Mouse (Mus musculus): ENCODE measurements around the gene Runx2.

The Runx2 gene

DNA sequence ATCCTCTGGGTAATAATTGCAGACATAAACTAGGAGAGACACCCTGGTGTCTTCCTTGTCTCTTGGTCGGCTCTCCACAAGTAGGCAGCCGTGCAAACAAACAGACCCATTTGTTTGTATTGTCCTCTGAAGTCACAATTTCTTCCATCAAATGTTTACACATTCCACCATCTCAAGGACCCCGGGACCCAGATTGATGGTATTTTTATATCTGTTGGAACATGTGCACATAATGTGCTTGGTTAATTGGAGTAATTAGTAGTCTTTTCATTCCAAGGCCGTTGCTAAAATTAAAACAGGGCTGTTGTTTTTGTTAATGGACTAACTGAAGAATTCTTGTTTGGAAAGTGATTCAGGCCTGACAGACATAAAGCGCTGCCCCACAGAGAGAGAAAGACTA is 236.8 kb downstream of the Runx2 start:
- DNase-seq: no peak

DNA sequence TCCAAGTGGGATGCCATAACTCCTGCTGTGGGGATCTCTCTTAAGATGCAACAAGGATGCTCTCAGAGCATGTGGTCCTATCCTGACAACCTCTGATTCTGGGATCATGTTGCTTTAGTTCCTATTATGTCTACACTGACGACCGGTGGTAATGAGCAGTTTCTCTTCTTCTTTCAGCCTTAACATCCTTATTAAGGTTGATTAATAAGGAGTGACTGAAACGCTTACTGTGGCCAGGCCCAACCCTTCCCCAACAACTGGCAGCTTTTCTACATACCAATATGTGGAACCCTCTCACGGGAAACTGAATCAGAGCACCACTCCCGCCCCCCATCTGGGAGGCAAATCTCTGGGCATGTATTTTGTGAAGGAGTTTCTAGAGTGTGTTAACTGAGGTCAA is 243.7 kb downstream of the Runx2 start:
- no peak for DNase-seq

DNA sequence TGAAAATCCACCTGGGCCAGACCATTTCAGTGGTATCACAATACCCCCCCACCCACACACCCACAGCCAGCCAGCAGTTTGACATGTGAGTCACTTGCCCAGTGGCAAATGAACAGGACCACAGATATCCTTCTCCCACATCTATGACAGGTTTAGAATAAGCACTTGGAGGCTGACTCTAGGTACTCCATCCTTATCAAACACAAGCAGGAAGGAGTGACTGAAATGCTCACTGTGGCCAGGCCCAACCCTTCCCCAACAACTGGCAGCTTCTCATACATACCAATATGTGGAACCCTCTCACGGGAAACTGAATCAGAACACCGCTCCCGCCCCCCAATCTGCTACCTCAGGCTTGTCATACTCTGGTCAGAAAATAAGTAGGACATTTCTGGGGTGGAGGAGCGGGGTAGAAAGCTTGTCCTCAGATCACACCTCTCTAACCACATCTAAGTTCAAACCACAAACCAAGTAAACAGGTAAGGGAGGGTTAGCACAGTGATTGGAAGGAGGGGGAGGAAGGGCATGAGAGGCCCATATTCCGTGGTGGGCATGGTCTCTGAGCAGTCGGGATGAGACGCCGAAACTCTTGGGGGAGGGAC is 245.5 kb downstream of the Runx2 start:
- no peak for DNase-seq

DNA sequence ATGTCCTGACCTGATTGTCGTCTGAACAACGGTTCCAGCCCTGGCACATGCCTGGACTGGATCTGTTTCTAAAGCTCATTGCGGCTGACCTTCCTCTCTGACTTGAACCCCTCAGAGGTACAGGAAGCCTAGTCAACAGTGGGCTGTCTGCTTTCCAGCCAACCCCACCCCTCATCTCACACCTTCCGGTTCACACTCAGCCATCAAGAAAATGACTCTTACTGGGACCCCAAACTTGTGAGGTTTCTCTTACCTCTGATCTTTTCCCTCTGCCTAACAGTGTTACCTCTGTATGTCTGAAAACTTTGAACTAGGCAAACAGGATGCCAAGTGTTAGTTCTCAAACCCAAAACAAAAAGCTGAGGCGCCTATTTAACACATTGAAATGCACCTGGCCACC is 247.6 kb downstream of the Runx2 start:
- DNase-seq: no peak

DNA sequence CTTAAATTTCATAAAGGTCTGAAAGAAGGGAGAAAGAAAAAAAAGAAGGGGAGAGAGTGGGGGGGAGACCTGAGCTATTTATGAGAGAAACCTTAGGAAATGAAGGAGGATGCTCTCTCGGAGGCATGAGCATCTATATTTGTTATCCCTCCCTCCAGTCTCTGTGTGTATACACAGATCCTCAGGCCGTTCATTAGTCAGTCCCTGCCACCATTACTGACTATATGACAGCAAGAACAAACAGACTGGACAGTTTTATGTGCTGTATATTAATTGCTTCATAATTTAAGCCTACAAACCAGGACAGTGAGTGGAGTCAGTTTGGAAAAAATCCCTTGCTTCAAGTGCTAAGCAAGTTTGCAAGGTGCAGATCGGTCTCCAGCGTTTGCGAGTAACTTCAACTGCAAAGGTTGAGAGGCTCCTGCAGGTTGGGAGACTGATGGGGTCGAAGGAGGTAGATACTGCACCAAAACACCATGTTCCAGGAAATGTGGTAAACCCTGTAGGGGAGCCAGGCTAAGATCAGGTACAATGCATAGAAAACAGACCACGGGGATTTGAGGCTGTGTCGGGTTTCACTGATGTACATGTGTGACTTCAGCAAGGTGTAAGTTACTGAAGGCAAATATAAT is 248.6 kb downstream of the Runx2 start:
- no peak for DNase-seq

DNA sequence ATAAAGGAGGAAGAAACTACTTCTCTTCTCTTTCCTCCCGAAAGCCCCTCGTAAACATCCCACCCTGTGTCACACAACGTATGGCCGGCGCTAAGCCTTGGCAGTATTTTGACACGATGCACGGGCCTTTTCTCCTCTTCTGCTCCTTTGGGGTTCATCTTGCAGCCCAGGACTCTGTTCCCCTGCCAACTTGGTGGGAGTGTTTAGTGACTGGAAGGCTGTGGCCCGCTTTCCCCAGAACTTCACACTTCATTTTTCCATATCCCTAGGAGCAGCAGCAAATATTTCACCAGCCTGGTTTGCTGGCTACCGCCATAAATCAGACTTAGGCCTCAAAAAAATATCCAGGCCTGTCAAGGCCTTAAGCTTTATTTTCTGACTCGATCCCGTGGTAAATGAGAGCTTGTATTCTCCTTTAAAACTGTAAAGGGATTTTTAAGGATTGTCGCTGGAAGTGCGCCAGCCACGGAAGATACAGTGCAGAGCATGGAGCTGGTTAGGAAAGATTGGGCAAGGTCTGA is 249.2 kb downstream of the Runx2 start:
- DNase-seq: no peak

DNA sequence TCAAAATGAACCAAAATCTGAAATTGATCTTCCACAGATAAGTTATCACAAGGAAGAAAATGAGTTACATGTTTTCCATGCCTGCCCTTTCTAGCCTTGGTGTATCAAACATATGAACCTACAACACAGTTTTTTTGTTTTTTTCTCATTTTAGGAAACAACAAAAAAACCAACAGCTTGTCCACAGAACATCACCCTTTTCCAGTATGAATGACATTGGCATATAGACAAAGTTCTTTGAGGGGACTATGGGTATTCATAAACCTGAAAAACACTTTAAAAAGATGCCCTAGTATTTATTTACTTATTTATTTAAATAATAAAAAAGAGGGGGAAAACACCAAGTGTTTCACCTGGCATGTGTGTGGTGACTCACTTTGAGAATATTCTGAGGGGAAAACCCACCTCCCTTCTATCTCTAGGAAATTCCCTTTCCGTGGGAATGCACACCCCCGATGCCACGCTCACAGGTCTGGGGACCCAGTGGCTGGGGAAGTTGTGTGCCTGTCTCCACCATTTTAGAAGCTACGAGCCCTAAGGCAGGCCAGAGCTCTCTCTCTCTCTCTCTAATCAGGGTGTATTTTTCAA is 249.9 kb downstream of the Runx2 start:
- DNase-seq: no peak

DNA sequence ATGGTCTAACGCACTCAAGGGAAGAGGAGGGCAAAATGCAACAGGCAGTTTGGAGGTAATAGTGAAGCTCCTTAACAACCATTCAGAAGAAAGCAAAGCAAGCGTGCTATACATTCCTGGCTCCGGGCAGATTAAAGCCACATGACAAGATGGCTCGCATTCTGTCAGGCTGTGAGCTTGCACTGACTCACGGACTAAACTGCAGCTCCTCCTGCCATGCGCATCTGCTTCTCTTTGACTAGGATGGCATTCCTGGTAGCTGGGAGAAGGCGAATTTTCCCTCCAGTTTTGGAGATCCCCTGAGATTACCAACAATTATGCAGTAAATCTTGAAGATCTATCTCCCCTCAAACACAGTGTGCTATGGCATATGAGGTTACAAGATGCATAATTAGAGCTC is 254.6 kb downstream of the Runx2 start:
- no peak for DNase-seq

DNA sequence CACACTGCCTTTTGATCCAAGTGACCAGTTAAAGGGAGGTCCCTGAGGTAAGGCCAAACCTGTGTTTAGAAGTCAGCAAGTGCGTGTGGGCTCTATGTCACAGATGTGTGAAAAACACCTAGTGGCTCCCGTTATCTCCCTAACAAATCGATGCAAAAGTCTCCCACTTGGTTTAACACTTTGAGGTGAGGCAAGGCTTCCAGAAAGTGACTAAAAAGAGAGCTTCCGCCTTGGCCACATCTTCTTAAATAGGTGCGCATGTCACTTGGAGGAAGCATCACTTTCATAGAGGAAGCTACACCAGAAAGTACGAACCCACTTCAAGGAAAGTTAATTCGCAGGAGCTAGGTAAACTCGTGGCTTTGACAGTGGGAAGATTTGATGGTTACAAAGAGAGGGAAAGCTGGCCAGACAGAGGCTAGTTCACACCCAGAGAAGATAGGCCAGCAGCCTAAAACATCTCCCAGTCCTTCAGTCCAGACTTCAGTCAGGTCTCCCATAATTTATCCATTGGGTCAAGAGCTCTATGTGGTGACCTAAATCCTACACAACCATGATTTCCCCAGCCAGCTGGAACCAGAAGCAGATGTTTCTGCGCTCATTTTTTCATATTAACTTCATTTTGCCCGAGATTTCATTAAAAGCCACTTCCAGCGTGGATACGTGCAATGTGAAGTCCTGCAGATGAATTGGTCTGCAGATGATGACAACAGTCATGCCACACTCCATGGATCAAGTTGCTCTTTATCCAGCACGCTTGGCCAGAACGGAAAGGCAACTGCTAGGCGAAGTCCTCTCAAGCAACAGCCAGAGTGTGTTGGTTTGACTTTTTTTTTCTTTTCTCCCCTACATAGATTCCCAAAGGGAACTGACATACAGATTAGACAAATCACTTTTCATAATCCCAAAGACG is 257.1 kb downstream of the Runx2 start:
- DNase-seq: no peak

DNA sequence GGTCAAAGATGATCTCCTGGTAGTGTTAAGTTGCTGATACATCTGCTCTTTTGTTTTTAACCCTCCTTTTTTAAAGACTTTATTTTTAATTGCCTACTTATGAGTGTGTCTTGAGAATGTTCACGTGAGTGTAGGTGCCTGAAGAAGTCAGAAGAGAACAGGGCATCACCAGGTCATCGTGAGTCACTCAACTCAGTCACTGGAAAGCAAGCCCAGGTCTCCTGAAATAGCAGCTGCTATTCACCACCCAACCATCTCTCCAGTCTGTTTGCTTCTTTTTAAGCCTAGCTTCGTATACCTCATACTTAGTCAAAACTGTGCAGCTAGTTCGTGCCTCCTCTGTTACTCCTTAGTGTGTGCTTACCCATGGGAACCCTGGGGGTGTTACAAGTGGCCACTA is 259.7 kb downstream of the Runx2 start:
- no peak for DNase-seq

DNA sequence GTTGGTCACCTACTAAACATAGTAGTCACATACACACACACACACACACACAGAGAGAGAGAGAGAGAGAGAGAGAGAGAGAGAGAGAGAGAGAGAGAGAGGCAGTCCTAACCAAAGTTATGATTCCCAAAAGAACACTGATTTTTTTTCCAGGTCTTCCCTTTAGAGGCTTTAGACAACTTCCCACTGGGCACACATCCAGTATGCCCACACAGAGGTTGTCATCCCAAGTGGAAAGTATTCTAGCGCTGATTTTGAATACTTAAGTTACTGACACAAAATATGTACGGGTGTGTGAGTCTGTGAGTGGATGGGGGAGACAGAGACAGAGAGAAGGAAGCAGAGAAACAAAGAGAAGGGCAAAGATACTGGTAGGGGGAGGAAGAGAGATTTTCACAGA is 265.0 kb downstream of the Runx2 start:
- no peak for DNase-seq

DNA sequence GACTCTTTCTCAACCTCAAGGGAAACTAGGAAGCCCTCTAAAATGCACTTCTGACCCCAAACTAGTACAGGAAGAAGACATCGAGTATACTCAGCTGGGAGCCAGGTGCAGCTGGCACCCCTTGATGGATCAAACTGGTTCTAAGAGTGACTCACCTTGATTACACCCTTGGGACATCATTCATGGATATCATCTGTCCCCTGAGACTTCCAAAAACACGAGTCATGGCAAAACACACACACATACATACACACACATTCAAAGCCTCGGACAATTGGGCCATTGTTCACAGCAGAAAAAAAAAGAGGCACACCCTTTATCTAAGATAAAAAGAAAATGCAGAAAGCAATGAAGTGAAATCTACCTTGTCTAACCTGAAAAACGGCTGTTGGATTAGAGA is 266.7 kb downstream of the Runx2 start:
- no peak for DNase-seq

DNA sequence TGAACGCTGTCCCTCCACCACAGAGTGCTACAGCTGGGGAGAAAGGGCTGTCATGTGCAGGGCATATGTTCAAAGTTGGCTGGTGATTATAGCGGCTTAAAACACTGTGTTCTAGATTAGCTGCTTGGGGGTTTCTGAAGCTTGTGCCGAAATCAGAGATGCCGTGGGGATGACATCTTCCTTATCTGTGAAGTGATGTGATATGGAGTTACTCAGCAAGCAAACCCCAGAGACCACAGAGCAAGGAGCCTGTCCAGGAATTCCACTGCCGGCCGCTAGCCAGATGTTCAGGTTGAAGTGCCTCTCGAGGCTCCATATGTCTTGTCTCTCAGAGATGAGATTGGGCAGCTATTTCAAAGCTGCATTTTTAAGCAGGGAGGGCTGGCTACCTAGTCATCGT is 267.8 kb downstream of the Runx2 start:
- no peak for DNase-seq

DNA sequence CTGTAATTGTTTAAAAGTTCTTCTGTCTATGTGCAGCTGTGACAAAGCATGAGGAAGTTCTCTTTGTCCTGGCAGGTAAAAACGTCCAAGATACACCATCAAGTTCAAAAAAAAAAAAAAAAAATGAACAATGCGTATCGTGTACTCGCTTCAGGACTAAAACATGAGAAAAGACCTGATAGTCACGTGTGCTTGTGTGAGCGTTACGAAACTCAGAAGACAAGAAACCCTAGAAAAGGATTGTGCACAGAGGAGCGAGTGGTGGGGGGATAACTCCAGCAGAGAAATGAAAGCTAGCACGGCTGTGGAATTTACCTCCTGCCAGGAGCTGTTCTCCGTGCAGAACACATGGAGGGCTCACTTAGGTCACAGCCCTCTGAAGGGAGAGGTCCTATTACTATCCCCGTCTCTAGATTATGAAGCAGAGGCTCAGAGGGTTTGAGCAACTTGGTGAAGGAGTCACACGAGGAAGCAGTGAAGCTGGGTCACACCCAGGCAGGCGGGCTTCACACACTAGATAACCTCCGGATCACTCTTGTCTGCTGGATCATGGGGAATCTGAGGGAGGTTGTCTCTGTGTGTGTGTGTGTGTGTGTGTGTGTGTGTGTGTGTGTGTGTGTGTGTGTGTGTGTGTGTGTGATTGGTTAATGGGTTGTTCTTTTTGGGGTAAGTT is 269.3 kb downstream of the Runx2 start:
- DNase-seq: no peak

DNA sequence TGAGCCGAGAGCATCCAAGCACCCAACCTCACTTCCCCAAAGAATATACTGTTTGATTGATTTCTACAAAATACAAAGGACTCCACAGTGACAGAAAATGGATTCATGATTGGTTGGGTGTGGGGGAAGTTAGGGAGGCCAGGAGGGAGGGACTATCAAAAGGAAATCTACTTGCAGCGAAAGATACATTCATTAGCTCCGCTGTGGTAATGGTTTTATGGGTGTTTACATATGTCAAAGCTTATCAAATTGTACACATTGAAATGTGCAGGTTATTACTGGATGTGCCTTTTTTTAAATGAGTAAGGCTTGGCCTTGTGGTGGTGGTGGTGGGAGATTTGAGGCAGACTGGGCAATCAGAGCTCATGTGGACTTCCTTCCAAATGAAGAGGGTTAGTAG is 271.9 kb downstream of the Runx2 start:
- DNase-seq: no peak

DNA sequence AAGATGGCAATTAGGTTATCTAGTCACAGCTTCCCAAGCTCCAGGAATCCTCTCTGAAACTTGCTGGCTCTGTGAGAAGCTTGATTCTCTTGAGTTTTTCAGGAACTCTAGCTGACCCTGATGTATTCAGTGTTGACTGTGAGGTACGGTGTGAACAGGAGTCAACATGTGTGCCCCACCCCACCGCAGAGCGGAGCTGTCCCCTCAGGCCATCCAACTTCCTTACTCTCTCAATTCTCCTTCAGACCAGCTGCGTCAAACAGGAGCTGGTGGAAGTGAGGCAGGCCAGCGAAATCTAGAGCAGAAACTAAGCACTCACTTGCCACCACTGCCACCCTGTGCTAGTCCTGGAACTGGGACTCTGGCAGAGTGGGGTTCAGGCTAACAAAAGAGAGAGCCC is 273.9 kb downstream of the Runx2 start:
- DNase-seq: no peak

DNA sequence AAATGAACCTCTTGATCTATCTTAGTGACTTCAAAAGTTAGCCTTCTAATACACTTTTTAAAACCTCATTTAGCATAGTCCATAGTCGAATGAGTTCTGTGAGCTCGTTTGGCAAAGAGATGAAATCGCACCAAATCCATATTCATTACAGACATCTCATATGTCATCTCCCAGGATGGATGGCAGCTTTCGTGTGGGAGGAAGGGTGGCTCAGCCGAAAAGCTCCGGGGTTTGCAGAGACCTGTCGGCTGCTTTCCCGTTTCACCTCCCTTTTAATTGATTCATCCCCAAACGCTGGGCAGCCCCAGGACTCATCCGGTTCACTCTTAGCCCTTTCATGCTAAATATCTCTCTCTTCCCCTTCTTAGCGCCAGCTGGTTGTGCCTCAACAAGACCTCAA is 275.7 kb downstream of the Runx2 start:
- no peak for DNase-seq

DNA sequence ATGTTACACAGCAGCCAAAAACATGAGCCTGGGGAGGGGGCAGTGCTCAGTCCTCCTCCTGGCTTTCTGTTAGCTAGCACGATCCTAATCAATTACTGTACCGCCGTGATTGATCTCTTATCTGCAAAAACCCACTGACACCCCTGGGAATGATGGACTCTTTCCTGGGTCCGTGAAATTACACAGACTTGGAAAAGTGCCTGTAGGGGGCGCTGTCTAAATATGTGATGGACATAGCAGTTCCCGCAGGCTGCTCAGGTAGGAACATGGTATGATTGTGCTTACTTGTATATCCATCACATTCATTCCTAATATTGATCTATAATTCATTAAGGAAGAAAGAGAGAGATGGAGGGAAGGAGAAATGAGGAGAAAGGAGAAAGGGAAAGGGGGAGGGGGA is 284.6 kb downstream of the Runx2 start:
- DNase-seq: no peak

DNA sequence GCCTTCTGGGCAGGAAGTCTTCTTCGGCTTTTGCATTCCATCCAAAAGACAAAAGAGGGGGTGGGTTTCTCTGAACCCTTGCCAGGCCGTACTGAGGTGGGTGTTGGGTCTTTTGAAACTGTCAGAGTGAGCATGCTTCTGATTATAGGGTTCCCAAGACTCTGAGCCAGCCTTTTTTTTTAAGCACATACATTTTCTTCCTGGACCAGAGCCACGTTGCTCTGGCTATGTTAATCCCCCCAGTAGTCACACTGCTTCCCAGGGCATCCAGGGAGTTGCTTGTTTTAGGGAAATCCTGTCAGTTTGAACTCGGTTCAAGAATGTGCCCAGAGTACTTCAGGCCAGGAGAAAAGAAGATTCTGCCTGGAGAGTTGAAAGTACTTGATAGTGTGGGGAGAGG is 286.0 kb downstream of the Runx2 start:
- no peak for DNase-seq

DNA sequence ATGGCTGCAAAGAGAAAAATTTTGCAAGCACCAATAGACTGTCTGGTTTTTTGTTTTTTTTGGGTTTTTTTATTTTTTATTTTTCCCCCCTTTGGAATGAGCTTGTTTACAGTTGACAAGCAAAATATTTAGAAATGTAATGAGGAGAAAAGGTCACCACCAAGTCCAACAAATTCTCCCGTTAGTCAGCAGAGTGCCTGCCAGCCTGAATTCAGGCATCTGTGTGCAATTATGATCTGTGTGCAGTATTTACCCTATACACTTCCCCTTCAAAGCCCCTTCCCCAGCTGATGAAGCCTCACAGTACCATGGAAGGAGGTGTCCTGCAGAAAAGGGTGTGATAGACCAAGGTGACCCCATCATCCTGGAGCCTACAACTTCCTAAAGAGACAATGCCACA is 290.5 kb downstream of the Runx2 start:
- no peak for DNase-seq

DNA sequence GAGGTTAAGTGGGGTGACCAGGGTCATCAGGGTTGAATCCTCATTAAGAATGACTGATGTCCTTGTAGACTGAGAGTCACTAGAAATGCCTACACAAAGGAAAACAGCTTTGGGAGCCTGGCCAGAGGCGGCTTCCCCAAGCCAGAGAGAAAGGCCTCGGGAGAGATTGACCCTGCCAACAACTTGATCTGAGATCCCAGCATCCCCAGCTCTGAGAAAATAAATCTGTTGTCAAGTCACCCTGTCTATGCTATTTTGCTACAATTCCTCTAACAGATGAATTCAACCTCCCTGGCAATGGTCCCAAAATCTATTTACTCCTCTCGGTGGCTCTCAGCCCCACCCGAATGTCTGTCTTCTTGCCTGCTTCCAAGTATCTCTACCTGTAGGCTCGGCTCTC is 291.7 kb downstream of the Runx2 start:
- no peak for DNase-seq

DNA sequence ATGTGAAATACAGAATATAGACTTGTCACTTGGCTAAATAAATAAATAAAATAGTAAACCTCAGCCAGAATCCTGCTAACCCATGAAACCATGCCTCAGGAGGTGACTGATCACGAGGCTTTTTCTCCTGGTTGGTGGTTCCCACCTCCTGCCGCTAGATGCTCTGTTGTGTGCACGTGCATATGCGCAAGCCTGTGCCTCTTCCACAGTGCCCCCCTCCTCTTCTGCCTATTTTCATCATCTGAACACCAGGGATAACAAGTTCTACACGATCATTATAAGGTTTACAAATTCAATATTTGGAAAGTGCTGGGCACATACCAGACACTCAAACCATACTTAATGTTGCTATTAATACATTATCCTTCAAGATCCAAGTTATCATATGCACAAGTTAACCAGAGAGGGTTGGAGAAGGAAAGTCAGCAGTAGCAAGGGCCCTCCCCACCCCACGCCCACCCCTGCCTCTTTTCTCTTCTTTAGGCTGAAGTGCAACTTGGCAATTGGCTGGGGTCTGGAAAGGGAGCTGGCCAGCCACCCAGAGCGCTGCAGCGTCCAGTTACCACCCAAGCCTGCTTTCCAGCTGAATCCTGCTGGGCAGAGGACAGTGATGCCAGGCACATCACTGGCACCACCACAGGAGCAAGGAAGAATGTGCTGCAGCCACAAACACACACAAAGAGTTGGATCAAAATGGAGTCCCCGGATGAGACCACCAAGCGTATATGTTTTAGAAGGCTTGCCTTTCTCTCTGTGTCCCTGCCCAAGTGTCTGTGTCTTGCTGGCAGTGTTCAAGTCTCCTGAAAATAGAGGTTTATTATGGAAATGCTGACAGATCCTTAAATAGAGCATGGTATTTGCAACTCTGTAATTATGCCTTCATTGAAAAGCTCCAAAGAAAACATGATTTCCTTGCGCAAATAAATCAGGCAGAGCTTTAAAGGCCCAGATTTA is 294.2 kb downstream of the Runx2 start:
- no peak for DNase-seq
